Mouse (Mus musculus) MEL (cell line): Measurements from ENCODE around the gene Dgkh. TPM values are rescaled to one million over a fixed set of nuclear protein-coding genes. Genes with fewer than 3 reads are reported as not detected.

Experiments
- DNase-seq: peaks from one replicate; pipeline ENCODE4 v3.0.0; 2011; ENCODE audit warnings: low read depth, low spot score
- H3K27ac ChIP-seq: 2 replicates; pipeline ENCODE4 v1.5.1; 2012; ENCODE audit warnings: low read depth, mild to moderate bottlenecking, control low read depth, low read length, moderate library complexity; ENCODE audit not compliant: control insufficient read depth
- H3K27me3 ChIP-seq, 2 experiments: fragments of 150-350 bp in 1 of 2; sonication (generic) in 1 of 2; 2 replicates each; pipeline ENCODE4 v1.6.1; 2012; ENCODE audit warnings: low read length in 2 of 2, mild to moderate bottlenecking in 2 of 2, improper control_type of control experiment in 1 of 2, moderate library complexity in 1 of 2; ENCODE audit not compliant: insufficient read depth in 2 of 2, control insufficient read depth in 1 of 2
- H3K36me3 ChIP-seq, 2 experiments: 2 replicates each; pipeline ENCODE4 v1.6.1; 2012 to 2014; ENCODE audit warnings: low read length in 2 of 2, improper control_type of control experiment in 1 of 2, inconsistent platforms in 1 of 2, mild to moderate bottlenecking in 1 of 2; ENCODE audit not compliant: insufficient read depth in 2 of 2, control insufficient read depth in 1 of 2
- H3K4me1 ChIP-seq, 2 experiments: fragments of 150-350 bp in 1 of 2; sonication (generic) in 1 of 2; 2 replicates each; pipeline ENCODE4 v1.6.1; 2012; ENCODE audit warnings: low read length in 2 of 2, improper control_type of control experiment in 1 of 2, mild to moderate bottlenecking in 1 of 2; ENCODE audit not compliant: insufficient read depth in 2 of 2, control insufficient read depth in 1 of 2
- H3K4me3 ChIP-seq, 2 experiments: fragments of 150-350 bp in 1 of 2; sonication (generic) in 1 of 2; 2 replicates each; pipeline ENCODE4 v1.5.1; 2012; ENCODE audit warnings: low read depth in 2 of 2, low read length in 2 of 2, mild to moderate bottlenecking in 2 of 2, moderate library complexity in 2 of 2, control low read depth in 1 of 2, improper control_type of control experiment in 1 of 2; ENCODE audit not compliant: control insufficient read depth in 1 of 2, insufficient read depth in 1 of 2
- H3K79me2 ChIP-seq: 2 replicates; pipeline ENCODE4 v1.6.1; 2012; ENCODE audit warnings: mild to moderate bottlenecking, low read length, moderate library complexity; ENCODE audit not compliant: control insufficient read depth, poor library complexity, insufficient read depth
- H3K9ac ChIP-seq: 2 replicates; pipeline ENCODE4 v1.6.1; 2012; ENCODE audit warnings: low read depth, mild to moderate bottlenecking, control low read depth, low read length, moderate library complexity; ENCODE audit not compliant: control insufficient read depth, poor library complexity, severe bottlenecking
- H3K9me3 ChIP-seq: fragments of 150-350 bp; sonication (generic); replicated peaks from 2 replicates; pipeline ENCODE4 v1.6.1; 2012; ENCODE audit warnings: mild to moderate bottlenecking, low read length, improper control_type of control experiment, moderate library complexity; ENCODE audit not compliant: insufficient read depth
- BHLHE40 ChIP-seq: IDR thresholded peaks from 2 replicates; pipeline ENCODE4 v1.6.1; 2012; ENCODE audit warnings: low read depth, mild to moderate bottlenecking, inconsistent platforms, low read length, improper control_type of control experiment, borderline replicate concordance
- CHD2 ChIP-seq: IDR thresholded peaks from 2 replicates; pipeline ENCODE4 v1.6.1; 2011; ENCODE audit warnings: low read length, improper control_type of control experiment
- E2F4 ChIP-seq: IDR thresholded peaks from 2 replicates; pipeline ENCODE4 v1.6.1; 2011; ENCODE audit warnings: low read depth, low read length, improper control_type of control experiment, borderline replicate concordance
- ELF1 ChIP-seq: IDR thresholded peaks from 2 replicates; pipeline ENCODE4 v1.6.1; 2014; ENCODE audit warnings: low read depth, mild to moderate bottlenecking, inconsistent platforms, low read length, improper control_type of control experiment, moderate library complexity
- ETS1 ChIP-seq: IDR thresholded peaks from 2 replicates; pipeline ENCODE4 v1.6.1; 2012; ENCODE audit warnings: low read depth, mild to moderate bottlenecking, inconsistent platforms, low read length, improper control_type of control experiment, moderate library complexity
- GABPA ChIP-seq: IDR thresholded peaks from 2 replicates; pipeline ENCODE4 v1.6.1; 2012; ENCODE audit warnings: low read depth, mild to moderate bottlenecking, inconsistent platforms, low read length, improper control_type of control experiment, moderate library complexity
- GATA1 ChIP-seq: IDR thresholded peaks from 2 replicates; pipeline ENCODE4 v1.6.1; 2011; ENCODE audit warnings: low read depth, low read length, improper control_type of control experiment
- HCFC1 ChIP-seq: IDR thresholded peaks from 2 replicates; pipeline ENCODE4 v1.6.1; 2012; ENCODE audit warnings: low read depth, mild to moderate bottlenecking, inconsistent platforms, low read length, improper control_type of control experiment, moderate library complexity
- JUND ChIP-seq: IDR thresholded peaks from 2 replicates; pipeline ENCODE4 v1.6.1; 2011; ENCODE audit warnings: low read depth, mild to moderate bottlenecking, improper control_type of control experiment, low read length
- KAT2A ChIP-seq: conservative IDR thresholded peaks from 2 replicates; pipeline ENCODE4 v1.6.1; 2012; ENCODE audit warnings: low read depth, low read length, improper control_type of control experiment, inconsistent platforms
- MAZ ChIP-seq: IDR thresholded peaks from 2 replicates; pipeline ENCODE4 v1.6.1; 2012; ENCODE audit warnings: low read depth, mild to moderate bottlenecking, inconsistent platforms, low read length, improper control_type of control experiment
- MXI1 ChIP-seq: IDR thresholded peaks from 2 replicates; pipeline ENCODE4 v1.6.1; 2011; ENCODE audit warnings: mild to moderate bottlenecking, low read depth, low read length, improper control_type of control experiment
- MYB ChIP-seq: IDR thresholded peaks from 2 replicates; pipeline ENCODE4 v1.6.1; 2011; ENCODE audit warnings: mild to moderate bottlenecking, low read depth, low read length, improper control_type of control experiment
- NRF1 ChIP-seq: IDR thresholded peaks from 2 replicates; pipeline ENCODE4 v1.6.1; 2014; ENCODE audit warnings: low read depth, mild to moderate bottlenecking, inconsistent platforms, low read length, improper control_type of control experiment, moderate library complexity; ENCODE audit not compliant: poor library complexity, insufficient read depth, severe bottlenecking
- POLR2A ChIP-seq, 2 experiments: IDR thresholded peaks; 2 replicates each; pipeline ENCODE4 v1.6.1; 2011 to 2012; ENCODE audit warnings: low read length in 2 of 2, mild to moderate bottlenecking in 2 of 2, control low read depth in 1 of 2, improper control_type of control experiment in 1 of 2, low read depth in 1 of 2, moderate library complexity in 1 of 2; ENCODE audit not compliant: control insufficient read depth in 1 of 2, insufficient read depth in 1 of 2, poor library complexity in 1 of 2
- POLR2AphosphoS2 ChIP-seq: IDR thresholded peaks from 2 replicates; pipeline ENCODE4 v1.6.1; 2011; ENCODE audit warnings: low read length, improper control_type of control experiment
- RAD21 ChIP-seq: IDR thresholded peaks from 2 replicates; pipeline ENCODE4 v1.6.1; 2011; ENCODE audit warnings: mild to moderate bottlenecking, low read depth, low read length, improper control_type of control experiment
- RCOR1 ChIP-seq: IDR thresholded peaks from 2 replicates; pipeline ENCODE4 v1.6.1; 2012; ENCODE audit warnings: low read depth, mild to moderate bottlenecking, inconsistent platforms, low read length, improper control_type of control experiment
- SIN3A ChIP-seq: IDR thresholded peaks from 2 replicates; pipeline ENCODE4 v1.6.1; 2012; ENCODE audit warnings: low read length, improper control_type of control experiment, inconsistent platforms
- TAL1 ChIP-seq: IDR thresholded peaks from 2 replicates; pipeline ENCODE4 v1.6.1; 2012; ENCODE audit warnings: mild to moderate bottlenecking, inconsistent platforms, low read length, moderate library complexity, mixed read lengths
- TBP ChIP-seq: IDR thresholded peaks from 2 replicates; pipeline ENCODE4 v1.8.0; 2011; ENCODE audit warnings: low read depth, low read length, improper control_type of control experiment
- USF1 ChIP-seq: IDR thresholded peaks from 2 replicates; pipeline ENCODE4 v1.6.1; 2014; ENCODE audit warnings: low read depth, mild to moderate bottlenecking, inconsistent platforms, low read length, improper control_type of control experiment, moderate library complexity
- USF2 ChIP-seq, 2 experiments: IDR thresholded peaks; 2 replicates each; pipeline ENCODE4 v1.6.1; 2011 to 2012; ENCODE audit warnings: improper control_type of control experiment in 2 of 2, low read length in 2 of 2, borderline replicate concordance in 1 of 2, inconsistent platforms in 1 of 2, low read depth in 1 of 2, mild to moderate bottlenecking in 1 of 2; ENCODE audit not compliant: insufficient read depth in 1 of 2
- ZC3H11A ChIP-seq: IDR thresholded peaks from 2 replicates; pipeline ENCODE4 v1.6.1; 2012; ENCODE audit warnings: low read depth, mild to moderate bottlenecking, inconsistent platforms, low read length, improper control_type of control experiment
- ZKSCAN1 ChIP-seq: IDR thresholded peaks from 2 replicates; pipeline ENCODE4 v1.6.1; 2012; ENCODE audit warnings: low read depth, mild to moderate bottlenecking, inconsistent platforms, low read length, improper control_type of control experiment, moderate library complexity
- ZMIZ1 ChIP-seq: IDR thresholded peaks from 2 replicates; pipeline ENCODE4 v1.6.1; 2012; ENCODE audit warnings: low read depth, mild to moderate bottlenecking, inconsistent platforms, low read length, improper control_type of control experiment, moderate library complexity
- polyA plus RNA-seq, 2 experiments: library from polyadenylated mRNA; stranded (reverse) in 1 of 2; unstranded in 1 of 2; fragments of >175 nt in 1 of 2; fragments of >200 nt in 1 of 2; gene quantifications; 2 replicates each; pipeline versions ENCODE4 v1.2.1 to v1.2.4; 2012; ENCODE audit warnings: low replicate concordance in 2 of 2, low read depth in 1 of 2; ENCODE audit not compliant: insufficient read length in 2 of 2, insufficient read depth in 1 of 2, missing spikeins in 1 of 2
- total RNA-seq: library from RNA; depleted of rRNA; stranded (reverse); fragments of 300-350 nt; gene quantifications from 2 replicates; pipeline ENCODE4 v1.2.3, GENCODE M21; 2012

Dgkh gene
- total and polyA plus RNA-seq, 3 experiments, result under 0.01 TPM; not detected in 2

- H3K4me1 ChIP-seq, result peaks cover 0 to 4% of the 10 kb centered on the region in 2 experiments; a peak in 2 of 4 replicates
- H3K9me3 ChIP-seq, result no peaks in the 10 kb centered on the region
- no peak for DNase-seq
- H3K27me3 ChIP-seq, result no peaks in the 10 kb centered on the region
- peaks cover 0 to 2% of the 10 kb centered on the region in 2 experiments; a peak in 1 of 4 replicates for H3K36me3 ChIP-seq
- no peaks in the 10 kb centered on the region for H3K79me2 ChIP-seq
- no peak overlapping the region for H3K27ac ChIP-seq
- H3K4me3 ChIP-seq, result no peak overlapping the region
- H3K9ac ChIP-seq, result no peak overlapping the region
- TF ChIP-seq BHLHE40, result no peak
- TF ChIP-seq ZMIZ1, result no peak
- TF ChIP-seq GABPA, result no peak
- TF ChIP-seq JUND, result no peak
- no peak for TF ChIP-seq ETS1
- TF ChIP-seq POLR2AphosphoS2, result no peak
- TF ChIP-seq POLR2A (IDR thresholded peaks at IDR 0.05; ENCODE audit: control insufficient read depth in 1 of 2, insufficient read depth in 1 of 2, low read depth in 1 of 2, low read length in 2 of 2, poor library complexity in 1 of 2), result no peak
- TF ChIP-seq MAZ, result no peak
- TF ChIP-seq GATA1, result no peak
- no peak for TF ChIP-seq ELF1
- no peak for TF ChIP-seq USF2 (IDR thresholded peaks at IDR 0.05; ENCODE audit: borderline replicate concordance in 1 of 2, insufficient read depth in 1 of 2, low read depth in 1 of 2, low read length in 2 of 2)
- TF ChIP-seq, all 39 proteins: peak for 0
These were observed 53.6 kb downstream of the Dgkh start for GRCm38 (mm10) chr14:78678981-78679380.

- Histone ChIP-seq H3K27me3 (no peaks in the 10 kb centered on the region), H3K4me3 (no peak overlapping the region), H3K27ac (no peak overlapping the region), H3K9ac (no peak overlapping the region), H3K9me3 (no peaks in the 10 kb centered on the region), H3K36me3 (no peaks in the 10 kb centered on the region), H3K4me1 (no peaks in the 10 kb centered on the region), H3K79me2 (no peaks in the 10 kb centered on the region)
- TF ChIP-seq CHD2 (no peak), ZC3H11A (no peak), ZKSCAN1 (no peak), USF2 (IDR thresholded peaks at IDR 0.05; ENCODE audit: borderline replicate concordance in 1 of 2, insufficient read depth in 1 of 2, low read depth in 1 of 2, low read length in 2 of 2) (no peak), KAT2A (no peak), HCFC1 (no peak), RAD21 (no peak), ZMIZ1 (no peak), NRF1 (no peak), SIN3A (no peak), TBP (no peak), USF1 (no peak), TAL1 (no peak), MYB (no peak), E2F4 (no peak), MXI1 (no peak), RCOR1 (no peak)
- no peak for DNase-seq
These were observed 54.6 kb downstream of the Dgkh start for GRCm38 (mm10) chr14:78677852-78678588.
